8 mouse cellular contexts compared by ENCODE assay signal in the genomic region with DNA sequence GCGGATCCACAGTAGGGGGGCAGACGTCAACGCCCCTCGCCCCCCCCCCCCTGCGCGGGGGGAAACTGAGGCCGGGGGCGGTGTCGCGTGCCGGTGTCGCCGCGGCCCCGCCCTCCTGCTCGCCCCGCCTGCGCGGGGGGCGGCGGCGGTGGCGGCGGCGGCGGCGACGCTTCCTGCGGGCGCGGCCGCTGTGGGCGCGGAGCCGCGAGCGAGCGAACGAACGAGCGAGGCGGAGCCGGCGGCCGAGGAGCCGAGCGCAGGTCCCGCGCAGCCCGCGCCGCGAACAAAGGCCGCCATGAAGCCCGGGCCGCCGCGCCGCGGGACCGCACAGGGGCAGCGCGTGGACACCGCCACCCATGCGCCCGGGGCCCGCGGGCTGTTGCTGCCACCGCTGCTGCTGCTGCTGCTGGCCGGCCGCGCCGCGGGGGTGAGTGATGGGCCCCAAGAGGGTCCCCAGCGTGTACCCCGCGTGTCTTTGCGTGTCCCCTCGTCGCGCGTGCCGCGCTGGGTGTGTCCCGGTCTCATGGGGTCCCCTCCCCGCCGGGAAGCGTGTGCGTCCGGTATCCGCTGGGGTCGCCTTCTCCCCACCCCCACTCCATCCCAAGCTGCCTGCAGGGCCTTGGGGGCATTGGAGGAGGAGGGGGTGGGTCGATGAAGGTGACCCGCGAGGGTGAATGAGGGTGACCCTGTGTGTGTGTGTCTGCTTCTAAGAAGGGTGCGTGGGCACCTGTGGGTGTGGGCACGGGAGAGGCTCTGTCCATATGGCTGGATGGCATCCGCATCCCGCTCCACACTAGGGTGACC. TPM values are rescaled to one million over a fixed set of nuclear protein-coding genes. Genes with fewer than 3 reads are reported as not detected.
DNase-seq lines count a peak whose midpoint lies in the region; ATAC-seq and TF ChIP-seq lines count a peak whose summit lies in the region.

TSS of gene Sdc3 (plus strand) at position 162 of the 804 bp plus-strand sequence.

- DNase-seq in lung, adult 2 months = no peak
- no peak for DNase-seq in lung, adult 18-20 months
- peak; percentile 67 for DNase-seq in adrenal gland, adult 2 months
- no peak for DNase-seq in spleen, postnatal 4 days (ENCODE audit: low spot score in 2 of 2)

- TF ChIP-seq POLR2A in lung, adult 2 months (IDR thresholded peaks at IDR 0.05; ENCODE audit: borderline replicate concordance, extremely low read depth, low read depth, low read length) = no peak
- no peak for TF ChIP-seq POLR2A in olfactory bulb, adult 2 months (IDR thresholded peaks at IDR 0.05; ENCODE audit: insufficient read depth, low read depth, low read length)

- no peaks in the 10 kb centered on the region for H3K9me3 ChIP-seq in forebrain, embryonic 13.5 days (replicated peaks)
- no peaks in the 10 kb centered on the region for H3K9me3 ChIP-seq in hindbrain, embryonic 15.5 days
- no peaks in the 10 kb centered on the region for H3K9me3 ChIP-seq in liver, embryonic 12.5 days (replicated peaks)

- peak; percentile 52 for ATAC-seq in forebrain, embryonic 13.5 days
- peak; percentile 41; the same call in 1 of the 2 replicates for ATAC-seq in hindbrain, embryonic 15.5 days (ENCODE audit: low FRiP score, low read depth)
- no peak for ATAC-seq in liver, embryonic 12.5 days

- H3K36me3 ChIP-seq in forebrain, embryonic 13.5 days (ENCODE audit: poor library complexity, severe bottlenecking) = no peaks in the 10 kb centered on the region
- H3K36me3 ChIP-seq in hindbrain, embryonic 15.5 days = no peaks in the 10 kb centered on the region
- H3K36me3 ChIP-seq in liver, embryonic 12.5 days = no peaks in the 10 kb centered on the region

- 6% methylated on average over 85 of the region's 99 CpGs for WGBS in lung, adult 2 months
- WGBS in forebrain, embryonic 13.5 days = 3% methylated on average over 71 of the region's 99 CpGs
- 1% methylated on average over 49 of the region's 99 CpGs for WGBS in hindbrain, embryonic 15.5 days
- 2% methylated on average over 86 of the region's 99 CpGs for WGBS in liver, embryonic 12.5 days (ENCODE audit: insufficient replicate concordance)
- WGBS in olfactory bulb, adult 2 months = 5% methylated on average over 89 of the region's 99 CpGs

- H3K27me3 ChIP-seq in forebrain, embryonic 13.5 days = peaks cover 29% of the 10 kb centered on the region
- H3K27me3 ChIP-seq in hindbrain, embryonic 15.5 days = no peaks in the 10 kb centered on the region
- H3K27me3 ChIP-seq in liver, embryonic 12.5 days (replicated peaks) = peaks cover 71% of the 10 kb centered on the region

- peak within 1 kb of the TSS; percentile 80 for H3K4me3 ChIP-seq in lung, adult 2 months (replicated peaks; ENCODE audit: extremely low read depth, low read depth, low read length)
- peak within 1 kb of the TSS; percentile 87 for H3K4me3 ChIP-seq in forebrain, embryonic 13.5 days
- H3K4me3 ChIP-seq in hindbrain, embryonic 15.5 days = peak within 1 kb of the TSS; percentile 88
- H3K4me3 ChIP-seq in liver, embryonic 12.5 days = peak within 1 kb of the TSS; percentile 57
- peak within 1 kb of the TSS; percentile 68 for H3K4me3 ChIP-seq in olfactory bulb, adult 2 months (ENCODE audit: insufficient read depth, low read depth, low read length)

- peaks cover 16% of the 10 kb centered on the region for H3K4me1 ChIP-seq in lung, adult 2 months (ENCODE audit: control insufficient read depth, insufficient read depth, low read length)
- peaks cover 43% of the 10 kb centered on the region for H3K4me1 ChIP-seq in forebrain, embryonic 13.5 days
- H3K4me1 ChIP-seq in hindbrain, embryonic 15.5 days (replicated peaks) = peaks cover 46% of the 10 kb centered on the region
- peaks cover 15% of the 10 kb centered on the region for H3K4me1 ChIP-seq in liver, embryonic 12.5 days
- peaks cover 22% of the 10 kb centered on the region for H3K4me1 ChIP-seq in olfactory bulb, adult 2 months (ENCODE audit: control insufficient read depth, insufficient read depth, low read length)

- H3K9ac ChIP-seq in forebrain, embryonic 13.5 days = peak within 1 kb of the TSS; percentile 96
- H3K9ac ChIP-seq in hindbrain, embryonic 15.5 days = peak within 1 kb of the TSS; percentile 100
- H3K9ac ChIP-seq in liver, embryonic 12.5 days = peak within 1 kb of the TSS; percentile 61

- TF ChIP-seq CTCF in lung, adult 2 months (IDR thresholded peaks at IDR 0.05; ENCODE audit: insufficient read depth, low read length) = no peak
- no peak for TF ChIP-seq CTCF in olfactory bulb, adult 2 months (IDR thresholded peaks at IDR 0.05; ENCODE audit: insufficient read depth, low read depth, low read length)

- peak within 1 kb of the TSS; percentile 81 for H3K27ac ChIP-seq in forebrain, embryonic 13.5 days
- H3K27ac ChIP-seq in hindbrain, embryonic 15.5 days (replicated peaks) = peak within 1 kb of the TSS; percentile 87
- H3K27ac ChIP-seq in liver, embryonic 12.5 days = no peak within 1 kb of the TSS
- 0 out of 2 replicates have a peak within 1 kb of the TSS, but pooled peaks have one; percentile 9 for H3K27ac ChIP-seq in olfactory bulb, adult 2 months (ENCODE audit: insufficient read depth, low read depth, low read length)

- H3K4me2 ChIP-seq in forebrain, embryonic 13.5 days = peak within 1 kb of the TSS; percentile 92
- peak within 1 kb of the TSS; percentile 91 for H3K4me2 ChIP-seq in hindbrain, embryonic 15.5 days
- peak within 1 kb of the TSS; percentile 70 for H3K4me2 ChIP-seq in liver, embryonic 12.5 days

RNA-seq across cellular contexts. Expression of gene Sdc3, which starts in this region (rescaled TPM):
- 113 and 146 TPM in 2 replicates for polyA plus RNA-seq in lung, adult 2 months (2012; rRNA removed)
- total RNA-seq in adrenal gland, adult 2 months (2021) = 100 to 1,000 TPM; 324 to 579 TPM
- 702 and 1,082 TPM in 2 replicates for polyA plus RNA-seq in adrenal gland, adult 2 months (2012; rRNA removed)
- 36.1 and 41.9 TPM in 2 replicates for polyA plus RNA-seq in forebrain, embryonic 13.5 days (2015; fragmentation: Nextera tagmentation; extraction: Ambion mirVana)
- polyA plus RNA-seq in hindbrain, embryonic 15.5 days (2015; fragmentation: Nextera tagmentation; extraction: Ambion mirVana) = 146 and 182 TPM in 2 replicates
- polyA plus RNA-seq in liver, embryonic 12.5 days (2016; fragmentation: Nextera tagmentation; extraction: Ambion mirVana) = 8.0 and 9.8 TPM in 2 replicates
- 81.4 TPM in 1 of 2 replicates, not detected in the other for polyA plus RNA-seq in olfactory bulb, adult 2 months (2012; ENCODE audit: insufficient read depth, insufficient read length, low replicate concordance, missing spikeins)
